Mouse (Mus musculus) C2C12 (cell line): ENCODE results near the gene Mtr.

Experiments
- CTCF ChIP-seq: IDR thresholded peaks from one replicate; pipeline ENCODE4 v1.5.1; 2011; ENCODE audit not compliant: control insufficient read depth, insufficient read depth, insufficient read length
- MAX ChIP-seq: IDR thresholded peaks from one replicate; pipeline ENCODE4 v1.6.1; 2011; ENCODE audit warnings: mild to moderate bottlenecking, control low read depth
- MYOG ChIP-seq: IDR thresholded peaks from one replicate; pipeline ENCODE4 v1.6.1; 2011; ENCODE audit not compliant: control insufficient read depth, insufficient read length; ENCODE audit errors: extremely low read depth

DNA sequence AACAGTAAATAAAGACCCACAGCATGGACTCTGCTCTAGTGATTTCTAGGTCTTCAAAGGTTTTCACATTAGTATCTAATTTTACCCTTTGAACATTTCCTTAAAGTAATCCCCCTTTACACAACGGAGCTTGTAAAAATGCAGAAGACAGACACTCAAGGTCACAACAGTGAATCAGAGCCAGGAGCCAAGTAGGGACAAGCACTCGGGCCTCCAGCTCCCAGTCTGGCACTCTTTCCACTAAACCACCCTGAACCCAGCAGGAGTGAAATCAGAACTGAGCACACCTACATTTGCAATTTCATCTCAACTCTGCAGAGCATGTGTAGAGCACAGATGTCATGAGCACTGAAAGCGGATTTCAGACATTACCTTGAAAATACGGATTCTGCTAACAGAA is 61.1 kb downstream of the Mtr start:
- TF ChIP-seq CTCF (no peak), MAX (no peak), MYOG (no peak)
